Mouse (Mus musculus): ENCODE data around the gene Oser1. TPM values are rescaled to one million over a fixed set of nuclear protein-coding genes. Genes with fewer than 3 reads are reported as not detected.

Gene Oser1
- polyA plus RNA-seq, 1 experiment from 2014 or later, result 74.5 TPM

DNA sequence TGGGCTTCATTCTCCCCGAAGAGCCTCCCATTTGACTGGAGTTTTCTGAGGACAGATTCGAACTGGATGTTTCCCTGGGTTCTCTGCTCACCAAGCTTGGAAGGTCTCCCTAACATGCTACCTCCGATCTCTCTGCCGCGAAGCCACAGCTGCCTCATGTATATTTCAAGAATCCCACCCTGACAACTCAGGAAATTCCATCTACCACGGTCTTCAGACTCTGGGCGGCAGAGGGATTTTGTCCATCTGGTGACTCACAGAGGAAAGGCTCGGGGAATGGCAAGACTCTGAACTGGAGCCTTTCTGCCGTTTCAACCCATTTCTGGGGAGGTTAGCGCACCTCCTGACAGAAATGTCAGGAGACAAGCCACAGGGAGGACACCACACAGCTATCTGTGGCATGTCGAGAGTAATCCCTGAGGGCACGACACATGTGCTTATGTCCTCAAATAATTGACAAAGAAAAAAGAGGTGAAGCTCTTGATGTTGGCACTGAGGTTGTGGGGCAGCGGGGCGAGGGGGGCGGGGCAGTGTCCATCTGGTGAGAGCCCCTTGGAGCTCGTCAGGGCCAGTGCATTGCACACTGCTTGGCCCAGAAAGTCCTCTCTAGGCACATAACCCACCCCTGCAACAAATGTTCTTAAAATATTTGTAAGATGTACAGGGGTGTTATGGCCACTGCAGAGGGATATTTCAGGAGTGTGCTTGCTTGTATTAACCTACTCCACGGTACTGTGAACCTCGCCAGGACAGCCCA lies 59.5 kb downstream of the Oser1 start:
- H3K4me1 ChIP-seq, result no peaks in the 10 kb centered on the region
- no peaks in the 10 kb centered on the region for H3K36me3 ChIP-seq (replicated peaks)
- no peak overlapping the region for H3K27ac ChIP-seq
- 84% methylated on average over 18 of the region's 18 CpGs for WGBS
- no peak overlapping the region for H3K4me2 ChIP-seq
- H3K9me3 ChIP-seq, result no peaks in the 10 kb centered on the region
- no peaks in the 10 kb centered on the region for H3K27me3 ChIP-seq
- no peak overlapping the region for H3K4me3 ChIP-seq (replicated peaks)
- no peak for ATAC-seq (ENCODE audit: low FRiP score)
- no peak overlapping the region for H3K9ac ChIP-seq

DNA sequence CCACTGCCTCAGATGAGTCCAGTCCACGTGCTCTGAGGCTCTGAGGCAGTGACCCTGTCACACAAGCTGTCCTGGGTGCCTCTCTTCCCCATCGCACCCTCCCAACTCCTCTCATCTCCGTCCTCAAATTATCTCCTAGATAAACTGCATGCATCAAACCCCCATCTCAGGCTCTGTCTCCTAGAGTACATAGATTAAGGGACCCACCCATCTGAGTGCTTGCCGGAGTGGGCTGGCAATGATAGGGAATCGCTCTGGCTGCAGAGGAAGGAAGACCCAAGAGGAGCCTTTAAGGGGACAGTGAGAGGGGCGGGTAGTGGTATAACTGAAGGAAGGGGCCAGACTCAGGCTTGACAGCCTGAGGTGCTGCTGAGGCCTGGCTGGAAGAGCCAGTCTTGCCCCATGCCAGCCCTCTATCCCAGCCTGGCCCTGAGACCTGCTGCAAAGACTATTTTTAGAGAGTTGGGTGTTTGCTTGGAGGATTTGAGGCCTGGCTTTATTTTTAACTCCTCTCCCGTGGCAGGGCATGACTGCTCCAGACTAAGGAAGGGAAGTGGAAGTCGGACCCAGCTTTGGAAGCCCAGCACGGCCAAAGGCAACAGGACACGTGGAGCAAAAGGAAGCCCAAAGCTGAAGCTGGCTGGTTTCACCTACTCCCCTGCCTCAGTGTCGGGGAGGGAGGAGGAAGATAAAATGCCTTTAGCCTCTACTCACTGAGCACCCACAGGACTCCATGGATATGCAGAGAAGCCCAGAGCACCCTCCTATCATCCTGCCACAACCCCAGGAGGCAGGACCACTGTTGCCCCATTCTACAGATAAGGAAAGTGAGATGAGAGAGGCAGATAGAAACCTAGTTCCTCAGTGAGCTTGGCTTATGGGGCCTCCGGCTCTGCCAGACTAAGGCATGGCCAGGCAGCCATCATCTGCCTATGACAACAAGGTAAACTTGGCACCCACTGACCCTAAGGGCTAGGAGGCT lies 61.3 kb downstream of the Oser1 start:
- H3K27me3 ChIP-seq, result no peaks in the 10 kb centered on the region
- ATAC-seq (ENCODE audit: low FRiP score), result no peak
- no peak overlapping the region for H3K4me3 ChIP-seq (replicated peaks)
- no peak overlapping the region for H3K4me2 ChIP-seq
- 85% methylated on average over 12 of the region's 12 CpGs for WGBS
- no peaks in the 10 kb centered on the region for H3K36me3 ChIP-seq (replicated peaks)
- no peaks in the 10 kb centered on the region for H3K9me3 ChIP-seq
- no peaks in the 10 kb centered on the region for H3K4me1 ChIP-seq
- H3K27ac ChIP-seq, result no peak overlapping the region
- no peak overlapping the region for H3K9ac ChIP-seq

GRCm38 (mm10) chr2:163360858-163361623 lies 63.5 kb downstream of the Oser1 start:
- Histone ChIP-seq H3K4me2 (no peak overlapping the region), H3K9me3 (no peaks in the 10 kb centered on the region), H3K9ac (no peak overlapping the region), H3K4me3 (replicated peaks) (no peak overlapping the region), H3K27me3 (no peaks in the 10 kb centered on the region), H3K36me3 (replicated peaks) (no peaks in the 10 kb centered on the region), H3K27ac (no peak overlapping the region), H3K4me1 (no peaks in the 10 kb centered on the region)
- ATAC-seq (ENCODE audit: low FRiP score), result no peak
- 84% methylated on average over 16 of the region's 16 CpGs for WGBS

DNA sequence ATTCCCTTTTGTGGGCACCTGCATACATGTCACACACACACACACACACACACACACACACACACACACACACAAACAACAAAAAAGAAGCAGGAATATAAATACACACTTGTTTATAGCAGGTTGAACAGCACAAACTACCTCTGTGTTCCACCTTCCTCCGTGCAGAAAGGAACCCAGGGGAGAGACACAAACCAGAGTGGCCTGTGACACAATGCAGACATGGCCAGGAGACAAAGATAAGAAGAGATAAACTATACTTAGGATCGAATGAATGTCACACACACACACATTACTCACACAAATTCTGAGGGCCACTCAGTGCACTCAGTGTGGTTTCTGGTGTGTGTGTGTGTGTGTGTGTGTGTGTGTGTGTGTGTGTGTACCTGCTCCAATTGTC lies 65.2 kb downstream of the Oser1 start:
- 80% methylated on average over 2 of the region's 2 CpGs for WGBS
- no peaks in the 10 kb centered on the region for H3K36me3 ChIP-seq (replicated peaks)
- no peak overlapping the region for H3K27ac ChIP-seq
- ATAC-seq (ENCODE audit: low FRiP score), result no peak
- H3K9ac ChIP-seq, result no peak overlapping the region
- no peak overlapping the region for H3K4me2 ChIP-seq
- H3K9me3 ChIP-seq, result no peaks in the 10 kb centered on the region
- no peaks in the 10 kb centered on the region for H3K27me3 ChIP-seq
- H3K4me3 ChIP-seq (replicated peaks), result no peak overlapping the region
- no peaks in the 10 kb centered on the region for H3K4me1 ChIP-seq

- no peaks in the 10 kb centered on the region for H3K27me3 ChIP-seq
- no peak overlapping the region for H3K4me2 ChIP-seq
- WGBS, result 83% methylated on average over 5 of the region's 5 CpGs
Observed at GRCm38 (mm10) chr2:163358662-163359061, 65.8 kb downstream of the Oser1 start.

GRCm38 (mm10) chr2:163356113-163356840 lies 68.2 kb downstream of the Oser1 start:
- H3K4me3 ChIP-seq (replicated peaks), result no peak overlapping the region
- ATAC-seq (ENCODE audit: low FRiP score), result no peak
- H3K27ac ChIP-seq, result no peak overlapping the region
- no peaks in the 10 kb centered on the region for H3K27me3 ChIP-seq
- H3K4me1 ChIP-seq, result no peaks in the 10 kb centered on the region
- H3K4me2 ChIP-seq, result no peak overlapping the region
- 82% methylated on average over 12 of the region's 12 CpGs for WGBS
- H3K9ac ChIP-seq, result no peak overlapping the region
- no peaks in the 10 kb centered on the region for H3K9me3 ChIP-seq
- H3K36me3 ChIP-seq (replicated peaks), result no peaks in the 10 kb centered on the region

More at GRCm38 (mm10) chr2:163358662-163359061, 65.8 kb downstream of the Oser1 start:
- Histone ChIP-seq H3K27ac (no peak overlapping the region), H3K9me3 (no peaks in the 10 kb centered on the region), H3K4me3 (replicated peaks) (no peak overlapping the region), H3K4me1 (no peaks in the 10 kb centered on the region), H3K36me3 (replicated peaks) (no peaks in the 10 kb centered on the region), H3K9ac (no peak overlapping the region)
- no peak for ATAC-seq (ENCODE audit: low FRiP score)

Other genes starting within 250 kb of the Oser1 start
- 27.2 and 31.6 TPM in 2 replicates for gene Tox2, start 221.6 kb downstream of the Oser1 start, polyA plus RNA-seq (2016; fragmentation: Nextera tagmentation; extraction: Ambion mirVana)
- 0.18 and 0.24 TPM in 2 replicates for gene Jph2, start 26.7 kb downstream of the Oser1 start, polyA plus RNA-seq (2016; fragmentation: Nextera tagmentation; extraction: Ambion mirVana)
- 54.7 and 56.5 TPM in 2 replicates for gene Gdap1l1, start 13.8 kb upstream of the Oser1 start, polyA plus RNA-seq (2016; fragmentation: Nextera tagmentation; extraction: Ambion mirVana)
- gene Fitm2, start 47.9 kb upstream of the Oser1 start, polyA plus RNA-seq (2016; fragmentation: Nextera tagmentation; extraction: Ambion mirVana), result 11.5 and 11.7 TPM in 2 replicates
- not detected in 2 replicates for gene R3hdml, start 67.6 kb upstream of the Oser1 start, polyA plus RNA-seq (2016; fragmentation: Nextera tagmentation; extraction: Ambion mirVana)
- not detected in 2 replicates for gene Hnf4a, start 82.1 kb upstream of the Oser1 start, polyA plus RNA-seq (2016; fragmentation: Nextera tagmentation; extraction: Ambion mirVana)
- gene Ttpal, start 177.6 kb upstream of the Oser1 start, polyA plus RNA-seq (2016; fragmentation: Nextera tagmentation; extraction: Ambion mirVana), result 49.4 and 49.8 TPM in 2 replicates
- 32.1 and 36.1 TPM in 2 replicates for gene Serinc3, start 220.4 kb upstream of the Oser1 start, polyA plus RNA-seq (2016; fragmentation: Nextera tagmentation; extraction: Ambion mirVana)
- gene Pkig, start 233.7 kb upstream of the Oser1 start, polyA plus RNA-seq (2016; fragmentation: Nextera tagmentation; extraction: Ambion mirVana), result 156 and 158 TPM in 2 replicates